Mouse (Mus musculus) ES-E14 (cell line): ENCODE data around the gene Gm42420.

Source experiments
- CHD2 ChIP-seq: IDR thresholded peaks from 2 replicates; pipeline ENCODE4 v1.6.1; 2014; ENCODE audit warnings: mild to moderate bottlenecking, low read depth, low read length, inconsistent platforms
- ZC3H11A ChIP-seq: IDR thresholded peaks from 2 replicates; pipeline ENCODE4 v1.6.1; 2012; ENCODE audit warnings: low read depth, mild to moderate bottlenecking, inconsistent platforms, low read length, borderline replicate concordance
- ZNF384 ChIP-seq: IDR thresholded peaks from 2 replicates; pipeline ENCODE4 v1.6.1; 2012; ENCODE audit warnings: low read depth, low read length, inconsistent platforms

GRCm38 (mm10) chr6:39543769-39544420 lies 41.7 kb upstream of the Gm42420 start:
- TF ChIP-seq ZC3H11A (no peak), ZNF384 (no peak), CHD2 (no peak)
